Mouse (Mus musculus) CH12.LX (cell line): ENCODE results near the gene Cuedc2. TPM values are rescaled to one million over a fixed set of nuclear protein-coding genes. Genes with fewer than 3 reads are reported as not detected.
A peak's percentile ranks its signal among the peaks of the same experiment; 100 is the strongest.

ENCODE experiments used
- DNase-seq: peaks from one replicate; pipeline ENCODE4 v3.0.0-alpha.2; 2013; ENCODE audit errors: extremely low read depth
- H3K27ac ChIP-seq: 2 replicates; pipeline ENCODE4 v1.5.1; 2012; ENCODE audit warnings: low read depth, mild to moderate bottlenecking, control low read depth, moderate library complexity; ENCODE audit not compliant: insufficient read depth
- H3K27me3 ChIP-seq: replicated peaks from 2 replicates; pipeline ENCODE3; 2012; ENCODE audit warnings: inconsistent platforms
- H3K36me3 ChIP-seq, 2 experiments: replicated peaks in 1 of 2; 2 replicates each; pipeline versions ENCODE3 to v1.6.1; 2012; ENCODE audit warnings: inconsistent platforms in 1 of 2, low read length in 1 of 2, mild to moderate bottlenecking in 1 of 2, mixed read lengths in 1 of 2, moderate library complexity in 1 of 2; ENCODE audit not compliant: control insufficient read depth in 1 of 2, insufficient read depth in 1 of 2
- H3K4me1 ChIP-seq, 2 experiments: 2 replicates each; pipeline ENCODE4 v1.6.1; 2012; ENCODE audit warnings: inconsistent platforms in 1 of 2, moderate library complexity in 1 of 2; ENCODE audit not compliant: insufficient read depth in 2 of 2, control insufficient read depth in 1 of 2
- H3K4me2 ChIP-seq: 2 replicates; pipeline ENCODE4 v1.6.1; 2012; ENCODE audit warnings: low read depth, mild to moderate bottlenecking, control low read depth; ENCODE audit not compliant: poor library complexity, insufficient read depth, severe bottlenecking
- H3K4me3 ChIP-seq, 3 experiments: fragments of 150-350 bp in 1 of 3; sonication (generic) in 1 of 3; replicated peaks in 1 of 3; 2 replicates each; pipeline versions ENCODE3 to v1.5.1; 2011 to 2012; ENCODE audit warnings: low read depth in 2 of 3, low read length in 2 of 3, mild to moderate bottlenecking in 2 of 3, moderate library complexity in 2 of 3, control low read depth in 1 of 3, improper control_type of control experiment in 1 of 3, inconsistent platforms in 1 of 3, mixed read lengths in 1 of 3; ENCODE audit not compliant: poor library complexity in 1 of 3
- H3K79me2 ChIP-seq: replicated peaks from 2 replicates; pipeline ENCODE4 v1.6.1; 2012; ENCODE audit warnings: mild to moderate bottlenecking, moderate library complexity; ENCODE audit not compliant: control insufficient read depth, poor library complexity, insufficient read depth, severe bottlenecking; ENCODE audit errors: extremely low read depth
- H3K9ac ChIP-seq: 2 replicates; pipeline ENCODE4 v1.6.1; 2012; ENCODE audit warnings: low read depth, mild to moderate bottlenecking, control low read depth, moderate library complexity; ENCODE audit not compliant: insufficient read depth
- H3K9me3 ChIP-seq: replicated peaks from 2 replicates; pipeline ENCODE3; 2012; ENCODE audit warnings: low read length, inconsistent platforms, mixed read lengths
- CHD1 ChIP-seq: IDR thresholded peaks from 2 replicates; pipeline ENCODE4 v1.6.1; 2012; ENCODE audit warnings: low read depth, low read length, improper control_type of control experiment, inconsistent platforms
- CTCF ChIP-seq, 2 experiments: IDR thresholded peaks in 1 of 2; conservative IDR thresholded peaks in 1 of 2; 2 replicates each; pipeline ENCODE4 v1.5.1; 2011 to 2012; ENCODE audit warnings: low read depth in 2 of 2, low read length in 2 of 2, improper control_type of control experiment in 1 of 2, inconsistent platforms in 1 of 2, mild to moderate bottlenecking in 1 of 2, moderate library complexity in 1 of 2
- ELF1 ChIP-seq: IDR thresholded peaks from 2 replicates; pipeline ENCODE4 v1.6.1; 2014; ENCODE audit warnings: low read depth, mild to moderate bottlenecking, inconsistent platforms, low read length, improper control_type of control experiment
- ETS1 ChIP-seq: conservative IDR thresholded peaks from 2 replicates; pipeline ENCODE4 v1.6.1; 2012; ENCODE audit warnings: low read depth, mild to moderate bottlenecking, inconsistent platforms, low read length, improper control_type of control experiment, moderate library complexity
- GABPA ChIP-seq: IDR thresholded peaks from 2 replicates; pipeline ENCODE4 v1.6.1; 2012; ENCODE audit warnings: low read depth, low read length, improper control_type of control experiment, inconsistent platforms; ENCODE audit not compliant: insufficient replicate concordance
- HCFC1 ChIP-seq: IDR thresholded peaks from 2 replicates; pipeline ENCODE4 v1.6.1; 2012; ENCODE audit warnings: low read depth, mild to moderate bottlenecking, inconsistent platforms, low read length, improper control_type of control experiment
- IRF4 ChIP-seq: IDR thresholded peaks from 2 replicates; pipeline ENCODE4 v1.6.1; 2014; ENCODE audit warnings: low read depth, mild to moderate bottlenecking, inconsistent platforms, low read length, improper control_type of control experiment
- JUN ChIP-seq: IDR thresholded peaks from 2 replicates; pipeline ENCODE4 v1.6.1; 2011; ENCODE audit warnings: low read depth, mild to moderate bottlenecking, low read length, improper control_type of control experiment, moderate library complexity; ENCODE audit not compliant: insufficient read depth
- JUND ChIP-seq: conservative IDR thresholded peaks from 2 replicates; pipeline ENCODE4 v1.6.1; 2011; ENCODE audit warnings: low read depth, low read length, improper control_type of control experiment
- MAZ ChIP-seq: IDR thresholded peaks from 2 replicates; pipeline ENCODE4 v1.6.1; 2012; ENCODE audit warnings: low read depth, mild to moderate bottlenecking, inconsistent platforms, low read length, improper control_type of control experiment, moderate library complexity
- MEF2A ChIP-seq: IDR thresholded peaks from 2 replicates; pipeline ENCODE4 v1.6.1; 2014; ENCODE audit warnings: low read depth, mild to moderate bottlenecking, inconsistent platforms, low read length, improper control_type of control experiment, borderline replicate concordance
- MXI1 ChIP-seq: IDR thresholded peaks from 2 replicates; pipeline ENCODE4 v1.6.1; 2011; ENCODE audit warnings: mild to moderate bottlenecking, low read depth, low read length, improper control_type of control experiment
- MYC ChIP-seq: IDR thresholded peaks from 2 replicates; pipeline ENCODE4 v1.6.1; 2011; ENCODE audit warnings: low read depth, mild to moderate bottlenecking, improper control_type of control experiment, low read length
- NELFE ChIP-seq: IDR thresholded peaks from 2 replicates; pipeline ENCODE4 v1.6.1; 2011; ENCODE audit warnings: low read depth, low read length, improper control_type of control experiment
- NRF1 ChIP-seq: IDR thresholded peaks from 2 replicates; pipeline ENCODE4 v1.6.1; 2014; ENCODE audit warnings: low read depth, mild to moderate bottlenecking, inconsistent platforms, low read length, improper control_type of control experiment, moderate library complexity
- POLR2A ChIP-seq: IDR thresholded peaks from 2 replicates; pipeline ENCODE4 v1.6.1; 2011; ENCODE audit warnings: low read depth, mild to moderate bottlenecking, improper control_type of control experiment, low read length
- POLR2AphosphoS2 ChIP-seq: IDR thresholded peaks from 2 replicates; pipeline ENCODE4 v1.6.1; 2011; ENCODE audit warnings: low read depth, low read length, improper control_type of control experiment
- RAD21 ChIP-seq: IDR thresholded peaks from 2 replicates; pipeline ENCODE4 v1.6.1; 2011; ENCODE audit warnings: low read depth, mild to moderate bottlenecking, low read length, improper control_type of control experiment, moderate library complexity
- RCOR1 ChIP-seq: conservative IDR thresholded peaks from 2 replicates; pipeline ENCODE4 v1.6.1; 2012; ENCODE audit warnings: low read depth, mild to moderate bottlenecking, inconsistent platforms, low read length, improper control_type of control experiment
- SIN3A ChIP-seq: IDR thresholded peaks from 2 replicates; pipeline ENCODE4 v1.6.1; 2012; ENCODE audit warnings: low read length, improper control_type of control experiment, inconsistent platforms
- SMC3 ChIP-seq: IDR thresholded peaks from 2 replicates; pipeline ENCODE4 v1.6.1; 2011; ENCODE audit warnings: low read depth, low read length, improper control_type of control experiment
- TBP ChIP-seq: conservative IDR thresholded peaks from 2 replicates; pipeline ENCODE4 v1.6.1; 2011; ENCODE audit warnings: low read depth, low read length, improper control_type of control experiment
- TCF12 ChIP-seq: IDR thresholded peaks from 2 replicates; pipeline ENCODE4 v1.6.1; 2014; ENCODE audit warnings: low read depth, mild to moderate bottlenecking, inconsistent platforms, low read length, improper control_type of control experiment
- UBTF ChIP-seq: IDR thresholded peaks from 2 replicates; pipeline ENCODE4 v1.6.1; 2012; ENCODE audit warnings: low read depth, mild to moderate bottlenecking, inconsistent platforms, low read length, improper control_type of control experiment, moderate library complexity
- USF1 ChIP-seq: IDR thresholded peaks from 2 replicates; pipeline ENCODE4 v1.6.1; 2014; ENCODE audit warnings: low read depth, mild to moderate bottlenecking, inconsistent platforms, low read length, improper control_type of control experiment
- USF2 ChIP-seq: conservative IDR thresholded peaks from 2 replicates; pipeline ENCODE4 v1.6.1; 2011; ENCODE audit warnings: low read depth, low read length, improper control_type of control experiment
- ZKSCAN1 ChIP-seq: IDR thresholded peaks from 2 replicates; pipeline ENCODE4 v1.6.1; 2012; ENCODE audit warnings: low read depth, inconsistent platforms, low read length, improper control_type of control experiment, borderline replicate concordance
- ZMIZ1 ChIP-seq: IDR thresholded peaks from 2 replicates; pipeline ENCODE4 v1.6.1; 2012; ENCODE audit warnings: low read depth, mild to moderate bottlenecking, inconsistent platforms, low read length, improper control_type of control experiment
- dilution Hi-C: fragments of 300-500 bp; cut with MboI; formaldehyde crosslinking; loops from 2 replicates; pipeline ENCODE4 v1.14.3; 2020; ENCODE audit warnings: low sequenced_read_pairs; ENCODE audit not compliant: extremely low pct_unique_long_range_greater_than_20kb, extremely low pct_ligation_motif_present
- in situ Hi-C: fragments of 300-500 bp; cut with MboI; formaldehyde crosslinking; loops from 3 replicates; pipeline ENCODE4 v1.14.3; 2019; ENCODE audit warnings: low sequenced_read_pairs, low pct_ligation_motif_present, low pct_unique_long_range_greater_than_20kb, mixed read lengths
- polyA plus RNA-seq: library from polyadenylated mRNA; unstranded; fragments of >175 nt; gene quantifications from 2 replicates; pipeline ENCODE4 v1.2.1, GENCODE M21; 2012; ENCODE audit warnings: low read depth; ENCODE audit not compliant: insufficient read length
- total RNA-seq, 2 experiments: library from RNA; depleted of rRNA; stranded (reverse); fragments of 300-350 nt in 1 of 2; fragments of >200 nt in 1 of 2; gene quantifications; 2 replicates each; pipeline ENCODE4 v1.2.3; 2012 to 2014

Gene Cuedc2
- total and polyA plus RNA-seq, 3 experiments: 94.4 to 117 (median 102) TPM

GRCm38 (mm10) chr19:46306268-46306610 is 32.3 kb downstream of the Cuedc2 start:
- TF ChIP-seq JUN: no peak
- TF ChIP-seq MAZ: no peak
- TF ChIP-seq ZMIZ1: no peak
- no peak for TF ChIP-seq CHD1
- no peak for TF ChIP-seq POLR2A
- no peak for TF ChIP-seq TCF12
- TF ChIP-seq ELF1: no peak
- no peak for TF ChIP-seq RCOR1
- TF ChIP-seq RAD21: no peak
- TF ChIP-seq TBP: no peak
- TF ChIP-seq MXI1: no peak
- no peak for TF ChIP-seq CTCF (conservative IDR thresholded peaks at IDR 0.05 in 1 of 2, IDR thresholded peaks at IDR 0.05 in 1 of 2; ENCODE audit: low read depth in 2 of 2, low read length in 2 of 2)
- no peak for TF ChIP-seq MEF2A
- TF ChIP-seq SMC3: no peak
- no peak for TF ChIP-seq MYC
- no peak for TF ChIP-seq UBTF
- TF ChIP-seq JUND: no peak
- TF ChIP-seq GABPA: no peak
- Histone ChIP-seq H3K9me3 (no peaks in the 10 kb centered on the region), H3K4me2 (peak overlapping the region; percentile 91), H3K79me2 (peaks cover 6% of the 10 kb centered on the region), H3K27me3 (no peaks in the 10 kb centered on the region), H3K4me3 (peak overlapping the region; percentile 84 to 96 (median 95)), H3K9ac (peak overlapping the region; percentile 85), H3K4me1 (peaks cover 8 to 37% of the 10 kb centered on the region in 2 experiments), H3K36me3 (peaks cover 46 to 53% of the 10 kb centered on the region in 2 experiments), H3K27ac (peak overlapping the region; percentile 60)
- dilution Hi-C loops: no loop called here
- DNase-seq: no peak
- in situ Hi-C loops: no loop called here

GRCm38 (mm10) chr19:46305432-46306267 is 32.9 kb downstream of the Cuedc2 start:
- dilution Hi-C loops (no loop called here), in situ Hi-C loops (no loop called here)
- Histone ChIP-seq H3K9me3 (no peaks in the 10 kb centered on the region), H3K9ac (peak overlapping the region; percentile 85), H3K4me3 (peak overlapping the region; percentile 84 to 96 (median 95)), H3K4me1 (peaks cover 8 to 37% of the 10 kb centered on the region in 2 experiments), H3K27ac (peak overlapping the region; percentile 95), H3K27me3 (no peaks in the 10 kb centered on the region), H3K4me2 (peak overlapping the region; percentile 91), H3K36me3 (peaks cover 40 to 47% of the 10 kb centered on the region in 2 experiments), H3K79me2 (peaks cover 6% of the 10 kb centered on the region)
- peak; percentile 88 for DNase-seq
- TF ChIP-seq NRF1 (peak; percentile 22; the same call in 1 of the 2 replicates), ZMIZ1 (peak; percentile 55; the same call in 1 of the 2 replicates), JUN (no peak), CHD1 (no peak), ZKSCAN1 (no peak), MXI1 (no peak), JUND (no peak), POLR2A (peak; percentile 83), TCF12 (peak; percentile 54), CTCF (conservative IDR thresholded peaks at IDR 0.05 in 1 of 2, IDR thresholded peaks at IDR 0.05 in 1 of 2; ENCODE audit: low read depth in 2 of 2, low read length in 2 of 2) (no peak), IRF4 (peak; percentile 18; the same call in 1 of the 2 replicates), ELF1 (peak; percentile 90), ETS1 (peak; percentile 32; the same call in 1 of the 2 replicates), POLR2AphosphoS2 (0 out of 2 replicates have a peak, but pooled peaks have one; percentile 50), SMC3 (no peak), MEF2A (peak; percentile 13; the same call in 1 of the 2 replicates), MAZ (peak; percentile 100), HCFC1 (peak; percentile 69), MYC (no peak), TBP (0 out of 2 replicates have a peak, but pooled peaks have one; percentile 52), SIN3A (peak; percentile 76; the same call in 1 of the 2 replicates), USF2 (no peak), NELFE (peak; percentile 76), USF1 (no peak), RAD21 (no peak)
